Mouse (Mus musculus) embryonic fibroblast, embryonic 13.5 days (primary cell): ENCODE measurements around the gene Proser1. TPM values are rescaled to one million over a fixed set of nuclear protein-coding genes. Genes with fewer than 3 reads are reported as not detected.

ENCODE experiments used
- H3K27ac ChIP-seq: 2 replicates; pipeline ENCODE4 v1.5.1; 2012; ENCODE audit warnings: low read length, control low read depth, inconsistent platforms; ENCODE audit not compliant: insufficient read depth
- H3K4me1 ChIP-seq: 2 replicates; pipeline ENCODE4 v1.6.1; 2011; ENCODE audit warnings: low read length; ENCODE audit not compliant: control insufficient read depth, insufficient read depth
- H3K4me3 ChIP-seq: 2 replicates; pipeline ENCODE4 v1.5.1; 2011; ENCODE audit warnings: mild to moderate bottlenecking, control low read depth, low read length; ENCODE audit not compliant: insufficient read depth
- CTCF ChIP-seq: IDR thresholded peaks from 2 replicates; pipeline ENCODE4 v1.5.1; 2011; ENCODE audit warnings: mild to moderate bottlenecking, control low read depth, low read length, moderate library complexity, borderline replicate concordance; ENCODE audit not compliant: insufficient read depth
- POLR2A ChIP-seq: IDR thresholded peaks from 2 replicates; pipeline ENCODE4 v1.6.1; 2011; ENCODE audit warnings: low read depth, mild to moderate bottlenecking, control low read depth, low read length, moderate library complexity
- polyA plus RNA-seq: library from polyadenylated mRNA; stranded (reverse); fragments of >200 nt; gene quantifications from 2 replicates; pipeline ENCODE4 v1.2.4, GENCODE M21; 2011; ENCODE audit warnings: low read depth; ENCODE audit not compliant: missing spikeins, insufficient read length

Proser1 gene
- 9.3 and 10.6 TPM in 2 replicates for polyA plus RNA-seq

GRCm38 (mm10) chr3:53463046-53463764 lies at the start of gene Proser1, which contains the start of gene Nhlrc3:
Gene Proser1, plus strand, starts transcription at chr3:53463666.
Gene Nhlrc3, minus strand, starts transcription at chr3:53463332.
- Histone ChIP-seq H3K4me3 (peak within 1 kb of the TSS; percentile 95), H3K4me1 (peaks cover 2% of the 10 kb centered on the region; the same call in 1 of the 2 replicates), H3K27ac (peak within 1 kb of the TSS; percentile 88)
- peak; percentile 52; the same call in 1 of the 2 replicates for TF ChIP-seq POLR2A
- TF ChIP-seq CTCF: no peak

GRCm38 (mm10) chr3:53413959-53414358 lies 49.5 kb upstream of the Proser1 start:
- H3K4me3 ChIP-seq: no peak overlapping the region
- no peaks in the 10 kb centered on the region for H3K4me1 ChIP-seq
- no peak overlapping the region for H3K27ac ChIP-seq
- TF ChIP-seq POLR2A: no peak
- TF ChIP-seq CTCF: no peak

GRCm38 (mm10) chr3:53416036-53416506 lies 47.4 kb upstream of the Proser1 start:
- no peaks in the 10 kb centered on the region for H3K4me1 ChIP-seq
- TF ChIP-seq POLR2A (no peak), CTCF (no peak)

GRCm38 (mm10) chr3:53417701-53418100 lies 45.8 kb upstream of the Proser1 start:
- H3K4me3 ChIP-seq: no peak overlapping the region
- H3K4me1 ChIP-seq: no peaks in the 10 kb centered on the region
- no peak overlapping the region for H3K27ac ChIP-seq
- TF ChIP-seq CTCF (no peak), POLR2A (no peak)

More at GRCm38 (mm10) chr3:53416036-53416506, 47.4 kb upstream of the Proser1 start:
- no peak overlapping the region for H3K4me3 ChIP-seq
- H3K27ac ChIP-seq: no peak overlapping the region

- TF ChIP-seq CTCF: no peak
- TF ChIP-seq POLR2A: no peak
- Histone ChIP-seq H3K4me1 (no peaks in the 10 kb centered on the region), H3K4me3 (no peak overlapping the region), H3K27ac (no peak overlapping the region)
Observed at GRCm38 (mm10) chr3:53421656-53422055, 41.8 kb upstream of the Proser1 start.

GRCm38 (mm10) chr3:53422691-53423090 lies 40.8 kb upstream of the Proser1 start:
- Histone ChIP-seq H3K4me1 (no peaks in the 10 kb centered on the region), H3K4me3 (no peak overlapping the region), H3K27ac (no peak overlapping the region)
- TF ChIP-seq CTCF: no peak
- no peak for TF ChIP-seq POLR2A

GRCm38 (mm10) chr3:53423576-53423975 lies 39.9 kb upstream of the Proser1 start:
- Histone ChIP-seq H3K27ac (no peak overlapping the region), H3K4me1 (no peaks in the 10 kb centered on the region), H3K4me3 (no peak overlapping the region)
- TF ChIP-seq CTCF (no peak), POLR2A (no peak)

- H3K27ac ChIP-seq: no peak overlapping the region
- TF ChIP-seq POLR2A: no peak
- H3K4me1 ChIP-seq: no peaks in the 10 kb centered on the region
- no peak overlapping the region for H3K4me3 ChIP-seq
Observed at GRCm38 (mm10) chr3:53434610-53435009, 28.9 kb upstream of the Proser1 start.

- Histone ChIP-seq H3K27ac (no peak overlapping the region), H3K4me1 (no peaks in the 10 kb centered on the region), H3K4me3 (no peak overlapping the region)
- no peak for TF ChIP-seq POLR2A
- TF ChIP-seq CTCF: no peak
Observed at GRCm38 (mm10) chr3:53436550-53436949, 26.9 kb upstream of the Proser1 start.

- Histone ChIP-seq H3K4me1 (no peaks in the 10 kb centered on the region), H3K27ac (no peak overlapping the region), H3K4me3 (no peak overlapping the region)
- TF ChIP-seq POLR2A: no peak
- no peak for TF ChIP-seq CTCF
Observed at GRCm38 (mm10) chr3:53445540-53445939, 17.9 kb upstream of the Proser1 start.
